Mouse (Mus musculus) spleen, postnatal 14 days (tissue): ENCODE measurements around the gene Myo1b.

Source experiments
- DNase-seq, 2 experiments: peaks; one replicate each; pipeline ENCODE4 v3.0.0; 2021 to 2022; ENCODE audit warnings: low spot score in 2 of 2

The Myo1b gene

DNA sequence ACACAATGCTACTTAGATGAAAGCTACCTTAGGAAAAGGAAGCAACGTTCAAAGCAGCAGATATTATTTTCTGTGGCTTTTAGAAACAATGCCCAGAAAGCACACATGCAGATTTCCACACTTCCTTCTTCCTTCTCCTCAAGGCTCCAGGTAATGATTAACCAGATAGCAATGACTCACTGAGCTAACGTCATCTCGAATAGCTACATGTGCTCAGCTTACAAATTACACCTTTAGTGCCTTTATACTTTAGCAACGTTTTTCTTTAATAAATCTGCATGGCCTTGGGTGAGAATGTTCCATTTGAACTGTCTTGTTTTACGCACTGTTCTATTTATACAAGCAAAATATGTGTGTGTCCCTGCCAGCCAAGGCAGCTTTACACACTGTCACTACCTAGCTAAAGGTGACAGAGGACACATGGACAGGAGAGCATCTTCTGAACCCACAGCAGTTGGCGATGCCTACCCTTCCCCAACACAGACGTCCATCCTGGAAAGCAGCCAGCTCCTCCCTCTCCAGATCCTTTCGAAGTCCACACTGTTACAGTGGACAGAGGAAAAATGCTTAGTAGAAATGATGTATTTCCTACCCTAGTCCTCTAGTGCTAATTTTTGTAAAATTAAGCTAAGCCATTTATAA lies 66.2 kb downstream of the Myo1b start:
- DNase-seq: no peak

DNA sequence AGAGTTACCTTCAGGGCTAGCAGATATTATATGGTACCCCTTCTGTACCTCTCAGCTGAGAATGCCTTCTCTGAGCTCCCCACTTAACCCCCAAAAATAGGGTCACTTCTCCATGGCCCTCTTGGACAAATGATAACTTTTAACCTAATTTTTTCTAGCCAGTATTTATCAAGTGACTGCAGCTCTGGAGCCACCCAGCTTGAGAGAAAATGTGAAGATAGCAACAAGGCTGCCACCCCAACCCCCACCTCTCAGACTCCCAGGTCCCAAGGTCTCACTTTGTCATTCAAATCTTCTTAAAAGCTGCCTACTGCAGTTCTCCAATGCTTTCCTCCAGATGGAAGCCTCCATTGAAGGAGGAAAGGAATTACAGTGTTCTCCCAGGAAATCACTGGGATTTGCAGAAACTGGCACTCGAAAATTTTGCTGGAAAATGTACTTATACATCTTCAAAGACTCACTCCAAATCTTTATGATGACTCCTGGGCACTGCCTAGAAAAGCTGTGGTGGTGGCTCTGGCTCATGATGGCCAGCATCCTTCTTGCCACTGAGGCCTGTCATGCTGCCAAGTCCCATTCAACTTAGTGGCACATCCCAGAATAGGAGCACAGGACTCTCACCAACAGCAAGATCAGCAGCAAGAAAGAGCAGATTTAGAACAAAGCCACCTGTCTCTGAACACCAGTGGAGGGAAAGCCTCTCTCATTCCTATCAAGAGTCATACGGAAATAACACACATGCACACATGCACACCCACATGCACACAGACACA lies 70.4 kb downstream of the Myo1b start:
- DNase-seq: no peak

DNA sequence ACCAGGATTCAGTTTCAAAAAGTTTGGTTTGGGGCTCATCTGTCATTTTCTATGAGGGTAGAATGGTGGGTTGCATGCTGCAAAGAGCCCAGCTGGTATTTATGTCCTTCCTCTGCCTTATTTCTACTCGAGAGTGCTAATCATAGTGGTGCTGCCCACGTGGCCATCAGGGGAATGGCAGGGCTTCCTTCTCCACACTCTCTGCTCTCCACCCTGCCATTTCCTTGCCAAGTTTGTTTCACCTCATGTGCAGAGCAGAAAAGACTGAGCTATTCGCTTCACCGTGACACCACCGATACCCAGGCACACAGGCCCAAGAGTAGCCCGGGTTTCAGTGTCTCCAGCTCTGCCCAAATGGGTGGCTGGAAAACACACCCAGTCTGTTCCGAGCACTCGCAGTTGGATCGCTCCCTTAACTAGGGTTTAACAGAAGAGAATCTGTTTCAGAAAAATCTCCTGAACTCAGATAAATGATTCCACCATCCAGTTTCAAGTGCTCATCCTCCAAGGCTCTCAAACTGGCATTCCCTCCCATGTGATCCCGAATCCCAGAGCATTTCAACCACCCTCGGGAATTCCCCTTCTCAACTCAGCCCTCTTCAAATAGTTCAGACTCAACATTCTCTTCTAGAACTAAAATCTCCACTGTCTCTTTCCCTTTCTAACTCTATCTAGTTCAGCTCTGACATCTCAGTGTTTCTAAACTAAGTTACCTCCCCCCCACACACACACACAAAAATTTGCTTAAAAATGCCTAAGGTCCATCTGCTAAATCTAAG lies 77.8 kb downstream of the Myo1b start:
- DNase-seq: no peak

DNA sequence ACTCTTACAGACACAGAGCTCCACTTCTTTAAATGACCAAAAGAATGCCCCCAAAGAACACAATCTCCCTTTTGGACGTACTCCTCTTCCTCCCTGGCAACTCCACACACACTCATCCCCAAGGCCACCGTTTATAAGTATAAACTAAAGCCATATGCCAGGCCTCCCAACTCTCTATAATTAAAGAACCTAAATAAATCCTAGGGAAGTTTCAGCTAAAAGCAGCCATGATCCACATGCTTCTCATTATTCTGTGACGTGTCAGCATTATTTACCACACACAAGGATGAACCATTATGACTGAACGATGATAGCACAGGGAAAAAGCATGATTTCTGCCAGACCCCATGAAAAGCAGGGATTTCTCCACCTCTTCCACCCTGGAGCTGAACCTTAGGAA lies 78.6 kb downstream of the Myo1b start:
- DNase-seq: no peak

DNA sequence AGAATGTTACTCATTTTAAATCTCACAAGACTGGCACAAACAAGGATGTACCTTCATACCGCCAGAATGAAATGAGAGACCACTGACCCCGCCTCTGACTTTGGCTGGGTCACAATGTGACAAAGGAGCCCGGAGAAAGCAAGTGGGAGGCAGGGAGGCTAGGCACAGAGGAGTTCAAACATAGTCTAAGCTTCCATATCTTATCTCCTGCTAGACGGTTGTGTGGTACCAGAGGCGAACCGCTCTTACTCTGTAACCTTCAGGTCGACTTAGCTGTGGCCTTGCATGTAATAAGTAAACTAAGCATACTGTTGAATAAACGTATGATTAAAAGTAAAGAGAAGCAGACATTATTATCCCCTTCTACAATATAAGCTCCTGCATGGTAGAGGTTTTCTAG lies 80.1 kb downstream of the Myo1b start:
- no peak for DNase-seq

DNA sequence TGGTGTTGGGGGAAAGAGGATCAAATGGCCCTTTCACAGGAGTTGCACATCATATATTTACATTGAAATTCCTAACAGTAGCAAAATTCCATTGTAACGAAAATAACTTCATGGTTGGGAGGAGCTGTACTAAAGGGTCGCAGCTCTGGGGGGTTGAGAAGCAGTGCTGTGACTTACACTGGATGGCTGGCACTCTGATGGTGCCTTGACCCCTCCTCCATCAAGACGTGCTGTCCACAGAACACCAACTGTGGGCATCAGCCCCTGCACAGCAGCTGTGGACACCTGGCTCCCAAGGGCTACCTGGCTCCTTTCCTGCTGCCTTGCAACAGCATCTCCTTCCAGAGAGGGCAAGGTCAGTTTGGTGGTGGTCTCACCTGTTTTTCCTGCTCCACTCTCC lies 81.8 kb downstream of the Myo1b start:
- DNase-seq: no peak

DNA sequence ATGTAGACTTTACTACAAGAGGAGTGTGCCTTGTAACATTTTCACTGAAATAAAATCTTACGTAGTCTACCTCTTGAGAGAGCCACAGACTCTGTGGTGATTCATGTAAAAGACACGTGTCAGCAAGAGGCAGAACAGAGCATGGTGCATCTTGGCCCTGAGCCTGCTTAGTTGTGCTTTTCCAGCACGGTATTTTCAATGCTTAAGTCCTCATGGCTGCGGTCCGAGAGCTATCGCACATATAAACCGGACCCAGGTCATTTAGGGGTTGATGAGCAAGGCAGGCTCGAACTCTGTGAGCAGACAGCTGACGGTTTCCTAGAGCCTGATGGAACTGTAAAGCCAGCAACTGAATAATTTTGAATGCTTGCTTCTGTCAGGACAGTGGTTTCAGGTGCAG lies 86.5 kb downstream of the Myo1b start:
- no peak for DNase-seq

DNA sequence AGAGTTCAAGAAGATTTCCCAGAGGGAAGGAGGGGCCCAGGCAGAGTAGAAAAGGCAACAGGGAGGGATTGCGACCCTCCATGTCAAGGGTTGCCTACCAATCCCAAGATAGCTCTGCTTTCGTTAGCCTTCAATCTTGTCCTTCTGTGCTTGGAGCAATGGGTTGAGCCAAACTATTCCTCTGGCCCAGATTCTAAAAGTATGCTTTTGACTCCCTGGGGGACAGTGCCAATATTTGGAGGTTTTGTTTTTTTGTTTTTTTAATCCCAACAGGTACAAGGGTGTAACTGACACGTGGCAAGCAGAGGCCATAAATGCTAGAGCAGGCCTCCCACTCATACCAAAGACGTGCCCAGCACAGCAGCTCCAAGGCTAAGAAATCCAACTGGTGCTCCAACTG lies 93.3 kb downstream of the Myo1b start:
- no peak for DNase-seq

DNA sequence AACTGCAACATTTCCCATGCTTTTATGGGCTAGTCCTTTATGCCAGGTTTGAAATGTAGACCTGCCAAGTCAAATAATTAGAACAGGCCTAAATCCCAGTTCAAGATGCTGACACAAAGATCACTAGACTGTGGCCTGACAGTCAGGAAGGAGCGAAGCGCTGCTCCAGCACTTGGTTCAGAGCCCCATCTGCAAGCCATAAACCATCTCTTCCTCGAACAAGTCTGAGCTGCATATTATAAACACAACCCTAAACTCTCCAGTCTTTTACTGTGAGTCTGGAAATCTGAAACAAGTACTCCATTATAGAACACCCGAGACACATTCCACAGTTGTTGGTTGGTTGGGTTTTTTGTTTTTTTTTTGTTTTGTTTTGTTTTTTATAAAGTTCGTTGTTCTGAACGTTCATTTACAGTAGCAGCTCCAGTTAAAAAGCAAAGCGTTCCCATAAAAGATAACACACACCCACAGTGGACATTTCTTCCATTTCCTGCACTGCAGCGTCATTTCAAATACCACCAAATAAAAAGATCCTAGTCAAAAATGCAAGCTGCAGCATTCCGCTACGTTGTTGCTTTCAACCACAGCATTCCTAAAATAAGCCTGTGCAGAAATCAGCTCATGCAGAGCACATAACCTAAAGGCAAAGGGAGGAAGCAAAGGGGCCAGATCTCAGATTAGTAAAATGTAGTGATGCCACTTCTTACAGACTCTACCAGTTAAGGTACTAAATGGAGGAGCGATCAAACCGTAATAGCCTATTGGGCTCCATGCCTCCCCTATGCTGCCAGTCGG lies 94.0 kb downstream of the Myo1b start:
- DNase-seq: no peak

DNA sequence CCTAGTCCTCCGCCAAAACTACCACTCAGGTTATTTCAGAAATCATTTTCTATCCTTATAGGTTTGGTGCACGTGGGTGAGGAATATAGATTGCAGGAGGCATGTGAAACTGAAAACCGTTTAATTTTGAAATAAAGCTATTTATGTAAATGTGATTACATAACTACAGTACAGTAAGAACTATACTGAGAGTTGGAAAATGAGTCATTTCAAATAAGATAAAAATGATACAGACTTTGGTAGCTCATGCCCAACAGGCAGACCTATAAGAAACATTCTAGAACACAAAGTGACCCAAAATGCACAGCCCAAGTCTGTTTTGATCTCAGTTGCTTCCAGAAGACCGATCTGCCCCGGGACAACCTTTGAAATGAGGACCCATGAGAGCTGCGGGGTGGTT lies 95.4 kb downstream of the Myo1b start:
- no peak for DNase-seq

DNA sequence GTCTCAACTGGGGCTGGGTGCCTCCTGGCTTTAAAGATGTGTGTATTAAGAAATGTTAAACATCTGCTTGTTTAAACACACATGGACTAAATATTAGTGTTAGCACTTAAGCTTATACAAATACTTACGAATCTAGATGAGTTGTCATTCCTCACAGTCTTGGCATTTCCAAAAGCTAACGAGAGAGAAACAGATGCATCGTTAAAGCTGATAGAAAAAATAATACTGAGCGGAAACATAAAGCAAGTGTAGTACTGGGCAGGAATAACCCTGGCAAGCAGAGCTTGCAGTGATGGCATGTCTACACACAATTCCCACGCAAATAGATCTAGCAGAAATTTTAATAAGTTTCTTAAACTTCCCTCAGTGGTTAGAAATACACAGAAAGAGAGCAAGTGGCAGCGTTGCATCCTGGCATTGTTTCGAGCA lies 95.8 kb downstream of the Myo1b start:
- no peak for DNase-seq

DNA sequence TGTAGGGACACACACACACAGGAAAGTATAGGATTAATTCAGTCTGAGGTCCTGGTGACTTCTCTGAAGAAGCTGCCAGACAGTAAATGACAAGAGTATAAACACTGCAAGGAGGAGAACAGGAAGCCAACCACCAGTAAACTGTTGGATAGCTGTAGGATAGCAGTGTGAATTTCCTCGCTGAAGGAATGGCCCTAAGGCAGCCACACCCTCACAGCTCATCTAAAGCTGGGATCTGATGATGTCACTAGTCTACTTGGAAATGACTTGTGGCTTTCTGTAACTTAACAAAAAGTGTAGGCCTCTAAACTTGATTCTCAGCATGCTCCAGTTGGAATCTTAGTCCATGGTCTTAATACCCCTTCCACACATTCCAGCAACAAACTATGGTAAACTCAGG lies 100.2 kb downstream of the Myo1b start:
- no peak for DNase-seq

DNA sequence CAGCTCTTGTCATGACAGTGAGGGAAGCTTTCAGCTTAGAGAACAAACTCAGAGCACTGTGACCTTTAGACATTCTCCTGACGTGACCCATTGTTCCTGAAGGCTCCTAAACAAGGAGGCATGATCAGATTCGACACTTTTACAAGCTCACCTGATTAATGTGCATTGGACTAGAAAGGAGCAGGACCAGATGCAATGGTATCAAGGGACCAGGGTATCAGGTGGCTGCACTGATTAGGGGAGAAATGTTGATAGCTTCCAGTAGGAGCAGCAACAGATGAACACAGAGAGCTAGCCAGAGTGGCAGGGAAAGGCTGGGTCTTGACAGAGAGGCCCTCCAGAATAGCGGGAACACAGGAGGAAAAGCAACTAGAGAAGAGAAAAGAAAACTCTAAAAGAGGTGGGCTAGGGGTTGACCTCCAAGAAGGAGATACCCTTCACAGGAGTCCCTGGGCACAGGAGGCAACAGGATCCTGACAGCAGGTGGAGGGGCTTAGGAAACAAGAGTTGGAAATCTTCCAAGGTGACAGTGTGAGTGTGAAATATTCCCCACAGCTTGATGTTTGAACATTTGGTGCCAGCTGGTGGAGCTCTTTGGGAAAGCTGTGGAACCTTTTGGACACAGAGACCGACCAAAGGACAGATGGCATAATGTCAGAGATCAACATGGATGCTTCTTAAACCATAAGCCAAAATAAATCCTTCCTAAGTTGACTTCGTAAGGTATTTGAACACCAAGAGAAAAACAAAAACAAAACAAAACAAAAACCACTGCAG lies 100.8 kb downstream of the Myo1b start:
- DNase-seq: no peak

DNA sequence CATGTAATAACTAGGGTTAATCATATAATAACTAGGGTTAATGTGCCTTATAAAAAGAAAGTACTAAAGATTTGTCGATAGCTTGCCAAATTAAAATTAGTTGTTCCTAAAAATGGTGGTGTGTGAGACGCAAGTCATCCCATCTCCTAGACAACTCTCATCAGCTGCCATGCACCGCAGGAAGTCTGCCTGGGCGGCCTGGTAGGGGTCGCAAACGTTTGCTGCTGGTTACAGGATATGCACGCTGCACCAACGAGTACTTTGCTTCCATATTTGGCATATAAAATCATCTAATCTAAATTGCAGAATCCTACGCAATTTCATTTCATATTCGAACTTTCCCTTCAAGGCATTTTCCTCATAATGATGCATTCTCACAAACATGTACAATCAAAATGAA lies 107.0 kb downstream of the Myo1b start:
- DNase-seq: no peak

DNA sequence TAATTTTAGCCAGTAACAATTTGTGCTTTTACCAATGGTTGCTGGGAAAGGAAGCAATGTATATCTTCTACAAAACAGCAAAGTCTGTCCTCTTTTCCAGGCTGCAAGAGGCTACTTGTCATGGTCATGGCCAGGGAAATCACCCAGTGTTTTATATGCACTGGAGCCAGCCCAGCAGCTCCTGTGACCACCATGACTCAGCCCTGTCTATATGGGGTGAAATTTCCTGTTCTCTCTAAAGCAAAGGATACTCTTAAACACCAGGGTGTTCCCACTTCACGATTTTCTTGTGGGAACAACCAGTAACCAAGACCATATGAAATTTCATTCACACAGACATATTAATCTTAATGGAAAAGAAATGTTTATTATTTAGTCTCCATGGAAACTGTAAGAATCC lies 107.6 kb downstream of the Myo1b start:
- no peak for DNase-seq

DNA sequence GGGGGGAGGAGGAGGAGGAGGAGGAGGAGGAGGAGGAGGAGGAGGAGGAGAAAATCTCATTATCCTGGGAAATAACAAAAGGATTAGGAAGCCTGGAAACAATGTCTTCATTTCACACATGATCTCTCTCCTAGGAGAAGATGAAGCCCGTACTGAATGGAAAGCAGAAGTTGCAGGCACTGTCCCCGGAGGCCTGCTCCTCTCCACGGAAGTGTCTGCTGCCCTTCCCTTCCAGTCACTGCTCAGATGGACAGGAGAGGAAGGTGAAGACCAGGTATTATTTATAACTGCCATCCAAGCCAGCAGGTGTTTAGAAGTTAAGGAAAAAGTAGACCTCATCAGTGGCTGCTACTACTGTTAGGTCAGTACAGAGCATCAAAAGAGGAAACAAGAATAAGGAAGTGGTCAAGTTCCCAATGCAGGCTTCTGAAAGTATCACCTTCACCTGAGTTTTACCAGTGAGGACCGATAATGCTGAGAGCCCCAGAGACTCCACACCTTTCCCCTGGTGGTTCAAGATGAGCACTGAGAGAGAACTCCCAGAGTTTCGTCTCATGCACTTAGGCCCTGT lies 110.7 kb downstream of the Myo1b start:
- DNase-seq: no peak

DNA sequence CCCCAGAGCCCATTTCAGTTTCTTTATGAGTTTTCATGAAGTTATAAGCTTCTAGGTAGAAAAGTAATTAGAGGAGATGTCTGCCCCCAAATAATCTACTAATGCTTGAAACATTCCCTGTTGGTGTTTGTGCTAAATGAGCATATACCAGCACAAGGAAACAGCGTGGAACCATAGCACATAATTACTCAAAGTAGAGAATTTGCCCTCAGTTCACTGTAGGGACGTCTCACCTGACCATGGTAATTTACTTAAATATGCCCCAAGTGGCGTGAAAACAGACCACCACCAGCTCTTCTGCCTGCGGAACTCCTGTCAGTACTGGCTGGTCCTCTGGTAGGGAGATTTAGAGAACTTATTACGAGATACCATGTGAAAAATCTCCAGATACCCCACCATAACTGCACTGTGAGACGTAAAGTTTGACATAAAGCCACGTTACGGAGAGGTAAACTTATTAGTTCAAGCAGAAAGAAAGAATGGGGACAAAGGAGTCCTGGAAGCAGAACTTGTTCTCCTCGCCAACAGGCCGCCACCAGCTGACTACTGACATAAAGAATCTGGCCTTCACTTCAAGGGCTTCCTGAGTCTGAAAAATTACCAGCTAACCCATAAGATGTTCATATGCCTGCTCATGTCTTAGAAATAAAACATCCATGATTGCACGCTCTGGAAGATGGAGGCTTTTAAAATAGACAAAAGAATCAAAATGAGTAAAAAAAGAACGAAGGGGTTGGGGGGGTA lies 111.4 kb downstream of the Myo1b start:
- DNase-seq: no peak

DNA sequence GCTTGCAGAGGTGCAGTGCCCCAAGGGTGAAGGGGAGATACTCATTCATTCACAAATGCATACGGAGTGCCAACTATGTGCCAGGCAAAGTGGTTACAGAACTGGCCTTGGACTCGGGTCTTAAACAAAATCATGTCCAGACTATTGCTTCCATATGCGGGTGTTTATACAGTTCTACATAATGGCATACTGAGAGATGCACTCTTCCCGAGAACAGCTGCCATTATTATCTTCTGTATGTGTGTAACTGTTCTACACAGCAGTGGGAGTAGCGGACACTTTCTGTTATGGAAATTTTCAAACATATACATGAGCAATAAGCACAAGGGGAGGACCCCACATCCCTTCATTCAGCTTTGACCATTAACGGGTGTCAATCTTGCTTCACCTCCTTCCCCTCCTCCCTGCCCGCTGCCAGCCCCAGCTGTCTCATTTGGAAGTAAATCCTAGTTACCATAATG lies 117.8 kb downstream of the Myo1b start:
- no peak for DNase-seq

DNA sequence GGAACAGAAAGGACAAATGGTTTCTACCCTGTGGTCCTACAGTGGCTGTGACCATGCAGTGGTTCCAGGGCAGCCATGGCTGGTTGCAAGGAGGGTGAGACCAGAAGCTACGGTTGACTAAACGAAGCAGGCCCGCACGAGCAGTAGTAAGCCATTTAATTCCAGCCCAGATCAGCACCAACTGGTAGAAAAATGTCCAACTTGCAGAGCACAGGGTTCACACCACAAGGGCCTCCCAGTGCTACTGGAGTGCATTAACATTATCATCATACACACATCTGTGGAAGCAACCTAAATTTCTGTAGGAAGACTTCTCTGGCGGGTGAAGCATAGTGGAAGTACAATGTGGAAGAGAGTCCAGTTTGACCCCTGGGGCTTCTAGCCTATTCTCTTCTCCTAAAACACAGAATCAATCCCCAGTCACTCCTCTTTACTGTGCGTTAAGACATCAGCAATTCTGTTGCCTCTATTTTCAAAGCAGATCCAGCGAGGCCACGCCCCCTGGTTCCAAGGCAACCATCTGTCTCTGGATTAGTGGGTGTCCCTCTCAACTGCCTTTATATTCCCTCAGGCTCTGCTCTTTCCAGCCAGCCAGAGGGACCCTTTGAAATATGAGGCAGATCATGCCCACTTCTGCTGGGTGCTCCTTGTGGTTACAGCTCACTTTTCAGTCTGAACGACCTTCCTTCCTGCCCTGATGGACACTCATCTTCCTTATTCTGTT lies 120.1 kb downstream of the Myo1b start:
- DNase-seq: no peak
